17 mouse cellular contexts compared by ENCODE assay signal in genomic region chr14:33533516-33533915, GRCm38 (mm10). TPM values are rescaled to one million over a fixed set of nuclear protein-coding genes. Genes with fewer than 3 reads are reported as not detected.
A peak's percentile ranks its signal among the peaks of the same experiment; 100 is the strongest.
DNase-seq lines count a peak whose midpoint lies in the region; ATAC-seq and TF ChIP-seq lines count a peak whose summit lies in the region.
"Had no signal": no experiment of that assay in that cellular context is flagged by ENCODE, and none has a peak within 500 bp of the region (broad histone marks: within the 10 kb centered on the region; RNA-seq: fewer than 3 reads in every experiment).

No protein-coding gene starts in this region.

- H3K9me3 ChIP-seq in kidney, postnatal 0 days (replicated peaks; ENCODE audit: low read length): no peaks in the 10 kb centered on the region
- H3K9me3 ChIP-seq in kidney, embryonic 15.5 days (replicated peaks): no peaks in the 10 kb centered on the region
- H3K9me3 ChIP-seq: forebrain, embryonic 12.5 days had no signal

- no peak overlapping the region for H3K4me2 ChIP-seq in kidney, postnatal 0 days (ENCODE audit: low read length)
- no peak overlapping the region for H3K4me2 ChIP-seq in kidney, embryonic 15.5 days
- H3K4me2 ChIP-seq: forebrain, embryonic 12.5 days; hindbrain, embryonic 14.5 days; midbrain, embryonic 11.5 days had no signal

- no peaks in the 10 kb centered on the region for H3K4me1 ChIP-seq in kidney, postnatal 0 days (replicated peaks; ENCODE audit: insufficient read depth, low read length)
- 0 out of 2 replicates have a peak, but pooled peaks cover 3% of the 10 kb centered on the region for H3K4me1 ChIP-seq in kidney, embryonic 15.5 days
- H3K4me1 ChIP-seq: forebrain, embryonic 12.5 days had no signal

- peak; percentile 59 for DNase-seq in cerebellum, postnatal 10 days
- DNase-seq in cerebellum, adult 9-10 months: no peak
- peak; percentile 4 for DNase-seq in kidney, postnatal 0 days (ENCODE audit: low spot score)
- peak; percentile 15 for DNase-seq in heart, adult 8-10 months (ENCODE audit: low spot score)
- DNase-seq in lung, postnatal 14 days: peak; percentile 2
- no peak for DNase-seq in retina, embryonic 14.5 days (ENCODE audit: low spot score)
- no peak for DNase-seq in right cerebral cortex, postnatal 36 days (ENCODE audit: low spot score in 2 of 2)
- DNase-seq: cerebellum, adult 11 months; gastrocnemius, postnatal 14 days; liver, postnatal 0 days; thymus, adult 18-20 months had no signal

- no peak overlapping the region for H3K9ac ChIP-seq in kidney, postnatal 0 days (ENCODE audit: low read depth, low read length)
- no peak overlapping the region for H3K9ac ChIP-seq in kidney, embryonic 15.5 days
- H3K9ac ChIP-seq: forebrain, embryonic 12.5 days; hindbrain, embryonic 14.5 days; liver, postnatal 0 days had no signal

- 48% methylated on average over 1 of the region's 1 CpGs for WGBS in kidney, postnatal 0 days
- 44% methylated on average over 1 of the region's 1 CpGs for WGBS in kidney, embryonic 15.5 days

- peak; percentile 45 for TF ChIP-seq CTCF in kidney, postnatal 0 days (IDR thresholded peaks at IDR 0.05; ENCODE audit: low read depth)

- no peaks in the 10 kb centered on the region for H3K27me3 ChIP-seq in kidney, postnatal 0 days (ENCODE audit: insufficient read depth, low read length)
- H3K27me3 ChIP-seq in kidney, embryonic 15.5 days: no peaks in the 10 kb centered on the region
- H3K27me3 ChIP-seq: forebrain, embryonic 12.5 days had no signal

- no peaks in the 10 kb centered on the region for H3K36me3 ChIP-seq in kidney, postnatal 0 days (ENCODE audit: insufficient read depth, low read length)
- H3K36me3 ChIP-seq in kidney, embryonic 15.5 days: no peaks in the 10 kb centered on the region
- H3K36me3 ChIP-seq: forebrain, embryonic 12.5 days had no signal

- ATAC-seq in kidney, postnatal 0 days (replicated peaks; ENCODE audit: low FRiP score, low read depth): no peak
- no peak for ATAC-seq in kidney, embryonic 15.5 days (replicated peaks; ENCODE audit: low FRiP score)
- ATAC-seq: liver, postnatal 0 days had no signal

- H3K27ac ChIP-seq in kidney, postnatal 0 days: no peak overlapping the region
- no peak overlapping the region for H3K27ac ChIP-seq in kidney, embryonic 15.5 days
- H3K27ac ChIP-seq: forebrain, embryonic 12.5 days; hindbrain, embryonic 14.5 days had no signal

- H3K4me3 ChIP-seq in kidney, postnatal 0 days (replicated peaks; ENCODE audit: low read depth, low read length): no peak overlapping the region
- no peak overlapping the region for H3K4me3 ChIP-seq in kidney, embryonic 15.5 days (replicated peaks)
- H3K4me3 ChIP-seq: forebrain, embryonic 12.5 days had no signal

RNA-seq across cellular contexts. Expression of gene Ptpn20, which starts 55.5 kb away (rescaled TPM):
- polyA plus RNA-seq in kidney, postnatal 0 days (2015; fragmentation: Nextera tagmentation; extraction: Ambion mirVana): not detected in 2 replicates
- not detected in 2 replicates for polyA plus RNA-seq in kidney, embryonic 15.5 days (2015; fragmentation: Nextera tagmentation; extraction: Ambion mirVana)
- total RNA-seq in heart, adult 8-10 months (2022): not detected
- total RNA-seq: adrenal gland, postnatal 36 days; gastrocnemius, postnatal 14 days had no signal
- polyA plus RNA-seq: C2C12; forebrain, embryonic 12.5 days; midbrain, embryonic 11.5 days had no signal

Comparison
In these comparisons a context has a peak if more than half of its experiments do, and no peak if none do; other contexts are left out.
1. DNase-seq: peak in cerebellum, postnatal 10 days (2 of 2), kidney, postnatal 0 days (single experiment), heart, adult 8-10 months (single experiment) and lung, postnatal 14 days (single experiment); none in cerebellum, adult 9-10 months (single experiment), retina, embryonic 14.5 days (single experiment) and right cerebral cortex, postnatal 36 days (0 of 2).